ENCODE assay signal across 11 mouse cellular contexts in the genomic region with DNA sequence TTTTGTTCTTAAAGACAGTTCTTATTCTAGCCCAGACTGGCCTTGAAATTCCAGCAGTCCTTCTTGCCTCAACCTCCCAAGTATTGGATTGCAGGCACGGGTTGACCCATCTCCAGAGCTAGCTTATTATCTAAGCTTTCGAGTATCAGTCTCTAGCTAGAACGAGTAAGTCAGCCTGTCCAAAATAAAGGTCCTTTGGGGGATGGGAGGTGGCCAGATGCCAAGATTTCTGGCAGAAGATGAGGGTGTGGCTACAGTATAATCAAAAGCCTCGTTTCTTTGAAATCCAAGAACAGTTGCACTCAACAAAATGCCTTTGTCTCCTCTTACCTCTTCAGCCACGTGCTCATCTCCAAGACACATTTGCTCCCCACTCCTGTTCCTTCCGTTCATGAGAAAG. TPM values are rescaled to one million over a fixed set of nuclear protein-coding genes. Genes with fewer than 3 reads are reported as not detected.
DNase-seq lines count a peak whose midpoint lies in the region; ATAC-seq and TF ChIP-seq lines count a peak whose summit lies in the region.
"Had no signal": no experiment of that assay in that cellular context is flagged by ENCODE, and none has a peak within 500 bp of the region (broad histone marks: within the 10 kb centered on the region; RNA-seq: fewer than 3 reads in every experiment).

No protein-coding gene starts in this region.

- no peaks in the 10 kb centered on the region for H3K27me3 ChIP-seq in kidney, adult 2 months (replicated peaks; ENCODE audit: control insufficient read depth, insufficient read depth, low read length)
- no peaks in the 10 kb centered on the region for H3K27me3 ChIP-seq in kidney, embryonic 16.5 days (ENCODE audit: insufficient read depth, low read length)
- H3K27me3 ChIP-seq in forebrain, embryonic 16.5 days (replicated peaks; ENCODE audit: control insufficient read depth, insufficient read depth, low read length), result no peaks in the 10 kb centered on the region
- H3K27me3 ChIP-seq: midbrain, embryonic 13.5 days had no signal

- no peak for ATAC-seq in kidney, embryonic 16.5 days (ENCODE audit: low FRiP score, low TSS enrichment)
- ATAC-seq in forebrain, embryonic 16.5 days, result no peak
- ATAC-seq: midbrain, embryonic 13.5 days had no signal

- H3K9me3 ChIP-seq in kidney, embryonic 16.5 days (ENCODE audit: low read length), result no peaks in the 10 kb centered on the region
- no peaks in the 10 kb centered on the region for H3K9me3 ChIP-seq in forebrain, embryonic 16.5 days (ENCODE audit: control insufficient read depth, low read length)
- H3K9me3 ChIP-seq: hindbrain, embryonic 10.5 days; midbrain, embryonic 13.5 days had no signal

- DNase-seq in kidney, adult 2 months, result peak; percentile 57
- peak; percentile 64 for DNase-seq in R1 (ENCODE audit: low read depth, low spot score)
- DNase-seq in adrenal gland, postnatal 25 days, result peak; percentile 69
- DNase-seq in kidney, postnatal 14 days, result peak; percentile 33
- no peak for DNase-seq in spleen, postnatal 10 days (ENCODE audit: low spot score in 2 of 2)
- DNase-seq in embryo, embryonic 9.5 days (ENCODE audit: extremely low spot score), result no peak
- DNase-seq: cerebellum, adult 8-10 months had no signal

- no peak overlapping the region for H3K9ac ChIP-seq in kidney, embryonic 16.5 days (replicated peaks; ENCODE audit: low read length)
- no peak overlapping the region for H3K9ac ChIP-seq in forebrain, embryonic 16.5 days (replicated peaks; ENCODE audit: low read depth, low read length)
- H3K9ac ChIP-seq: midbrain, embryonic 13.5 days had no signal

- no peak overlapping the region for H3K4me2 ChIP-seq in kidney, embryonic 16.5 days (replicated peaks; ENCODE audit: low read depth, low read length)
- H3K4me2 ChIP-seq in forebrain, embryonic 16.5 days (ENCODE audit: low read length), result no peak overlapping the region
- H3K4me2 ChIP-seq: midbrain, embryonic 13.5 days had no signal

- H3K4me3 ChIP-seq in kidney, adult 2 months (ENCODE audit: insufficient read depth, low read depth, low read length), result no peak overlapping the region
- no peak overlapping the region for H3K4me3 ChIP-seq in kidney, embryonic 16.5 days (ENCODE audit: low read length)
- H3K4me3 ChIP-seq in forebrain, embryonic 16.5 days (replicated peaks; ENCODE audit: low read length), result no peak overlapping the region
- H3K4me3 ChIP-seq: hindbrain, embryonic 10.5 days; midbrain, embryonic 13.5 days had no signal

- H3K4me1 ChIP-seq in kidney, adult 2 months (ENCODE audit: control insufficient read depth, insufficient read depth, low read length), result peaks cover 5% of the 10 kb centered on the region; the same call in 1 of the 2 replicates
- no peaks in the 10 kb centered on the region for H3K4me1 ChIP-seq in kidney, embryonic 16.5 days (ENCODE audit: insufficient read depth, low read length)
- H3K4me1 ChIP-seq in forebrain, embryonic 16.5 days (replicated peaks; ENCODE audit: control insufficient read depth, insufficient read depth, low read length), result no peaks in the 10 kb centered on the region
- H3K4me1 ChIP-seq: hindbrain, embryonic 10.5 days had no signal

- H3K36me3 ChIP-seq in kidney, adult 2 months (ENCODE audit: control insufficient read depth, insufficient read depth, low read length), result no peaks in the 10 kb centered on the region; the same call in 1 of the 2 replicates
- peaks cover 51% of the 10 kb centered on the region for H3K36me3 ChIP-seq in kidney, embryonic 16.5 days (ENCODE audit: insufficient read depth, low read length)
- H3K36me3 ChIP-seq in forebrain, embryonic 16.5 days (ENCODE audit: control insufficient read depth, insufficient read depth), result peaks cover 13% of the 10 kb centered on the region

- WGBS in kidney, adult 2 months, result 26% methylated on average over 6 of the region's 6 CpGs
- 43% methylated on average over 6 of the region's 6 CpGs for WGBS in kidney, embryonic 16.5 days
- 38% methylated on average over 6 of the region's 6 CpGs for WGBS in forebrain, embryonic 16.5 days

- no peak for TF ChIP-seq CTCF in kidney, adult 2 months (conservative IDR thresholded peaks at IDR 0.05; ENCODE audit: insufficient read depth, insufficient read length, low read depth, low read length)

- TF ChIP-seq POLR2A in kidney, adult 2 months (IDR thresholded peaks at IDR 0.05; ENCODE audit: low read depth, low read length), result no peak

- no peak overlapping the region for H3K27ac ChIP-seq in kidney, adult 2 months (ENCODE audit: insufficient read depth, low read depth, low read length)
- no peak overlapping the region for H3K27ac ChIP-seq in kidney, embryonic 16.5 days (ENCODE audit: low read length)
- H3K27ac ChIP-seq in forebrain, embryonic 16.5 days (ENCODE audit: low read length), result no peak overlapping the region
- H3K27ac ChIP-seq: hindbrain, embryonic 10.5 days; midbrain, embryonic 13.5 days had no signal

RNA-seq across cellular contexts. Expression of gene Rab5if, which starts 7.6 kb away (rescaled TPM):
- polyA plus RNA-seq in kidney, adult 2 months (2012; rRNA removed), result 127 and 129 TPM in 2 replicates
- polyA plus RNA-seq in kidney, embryonic 16.5 days (2015; fragmentation: Nextera tagmentation; extraction: Ambion mirVana), result 167 and 168 TPM in 2 replicates
- total RNA-seq in adrenal gland, postnatal 25 days (2021), result 284 and 313 TPM in 2 replicates
- 131 and 139 TPM in 2 replicates for polyA plus RNA-seq in forebrain, embryonic 16.5 days (2015; fragmentation: Nextera tagmentation; extraction: Ambion mirVana)

RNA-seq across cellular contexts. Expression of gene 4930518I15Rik, which starts 12.8 kb away (rescaled TPM):
- 1.1 and 1.2 TPM in 2 replicates for polyA plus RNA-seq in kidney, adult 2 months (2012; rRNA removed)
- polyA plus RNA-seq in kidney, embryonic 16.5 days (2015; fragmentation: Nextera tagmentation; extraction: Ambion mirVana), result 8.0 and 9.9 TPM in 2 replicates
- 4.8 and 5.9 TPM in 2 replicates for total RNA-seq in adrenal gland, postnatal 25 days (2021)
- polyA plus RNA-seq in forebrain, embryonic 16.5 days (2015; fragmentation: Nextera tagmentation; extraction: Ambion mirVana), result 10.2 and 15.0 TPM in 2 replicates

RNA-seq across cellular contexts. Expression of gene Sla2, which starts 16.5 kb away (rescaled TPM):
- 0.10 and 0.67 TPM in 2 replicates for polyA plus RNA-seq in kidney, adult 2 months (2012; rRNA removed)
- 0.14 and 0.36 TPM in 2 replicates for polyA plus RNA-seq in kidney, embryonic 16.5 days (2015; fragmentation: Nextera tagmentation; extraction: Ambion mirVana)
- total RNA-seq in adrenal gland, postnatal 25 days (2021), result not detected in 2 replicates
- polyA plus RNA-seq in forebrain, embryonic 16.5 days (2015; fragmentation: Nextera tagmentation; extraction: Ambion mirVana), result 0.11 and 0.29 TPM in 2 replicates

RNA-seq across cellular contexts. Expression of gene Tgif2, which starts 30.7 kb away (rescaled TPM):
- 3.8 and 4.6 TPM in 2 replicates for polyA plus RNA-seq in kidney, adult 2 months (2012; rRNA removed)
- 69.5 and 71.1 TPM in 2 replicates for polyA plus RNA-seq in kidney, embryonic 16.5 days (2015; fragmentation: Nextera tagmentation; extraction: Ambion mirVana)
- total RNA-seq in adrenal gland, postnatal 25 days (2021), result 5.5 and 5.8 TPM in 2 replicates
- 33.1 and 39.1 TPM in 2 replicates for polyA plus RNA-seq in forebrain, embryonic 16.5 days (2015; fragmentation: Nextera tagmentation; extraction: Ambion mirVana)

Comparison
In these comparisons a context has a peak if more than half of its experiments do, and no peak if none do; other contexts are left out.
1. DNase-seq: peak in kidney, adult 2 months (single experiment), R1 (single experiment), adrenal gland, postnatal 25 days (single experiment) and kidney, postnatal 14 days (single experiment); none in spleen, postnatal 10 days (0 of 2) and embryo, embryonic 9.5 days (single experiment).